Mouse (Mus musculus): ENCODE results near the gene Gm13040. TPM values are rescaled to one million over a fixed set of nuclear protein-coding genes. Genes with fewer than 3 reads are reported as not detected.

Gm13040 gene
- polyA plus RNA-seq (2017; shearing (Covaris generic)): not detected

GRCm38 (mm10) chr4:143535654-143536053 is at the start of gene Gm13040:
Gm13040 (plus strand) TSS chr4:143535954.

GRCm38 (mm10) chr4:143511043-143511442 is 24.7 kb upstream of the Gm13040 start, which contains the start of gene Gm13043:
Gm13043 (plus strand) TSS chr4:143511343.

GRCm38 (mm10) chr4:143551400-143551799 is 15.6 kb downstream of the Gm13040 start, which contains the start of the genes BC080695 and Gm13057:
BC080695 (plus strand) TSS chr4:143551700.
Gm13057 (plus strand) TSS chr4:143551709.

Other genes with a start within 250 kb of the Gm13040 start
- 1 to 10 TPM in 1 of 2 experiments, not detected in 1; 1.9 TPM for gene Pdpn, start 236.4 kb upstream of the Gm13040 start, polyA plus RNA-seq (2017; shearing (Covaris generic))
- gene Lrrc38, start 186.2 kb upstream of the Gm13040 start, polyA plus RNA-seq (2017; shearing (Covaris generic)): under 1 TPM in 1 of 2 experiments, not detected in 1; 0.12 TPM
- gene Pramel1, start 141.5 kb upstream of the Gm13040 start, polyA plus RNA-seq (2017; shearing (Covaris generic)): not detected
- gene Pramef8, start 123.5 kb upstream of the Gm13040 start, polyA plus RNA-seq (2017; shearing (Covaris generic)): 10 to 100 TPM; 36.3 to 42.8 TPM
- gene Oog4, start 85.6 kb upstream of the Gm13040 start, polyA plus RNA-seq (2017; shearing (Covaris generic)): under 1 TPM in 1 of 2 experiments, not detected in 1; 0.40 TPM
- gene Gm13043, start 24.6 kb upstream of the Gm13040 start, polyA plus RNA-seq (2017; shearing (Covaris generic)): not detected
- 1 to 10 TPM in 1 of 2 experiments, under 1 TPM in 1; 0.19 to 1.3 TPM for gene BC080695, start 15.7 kb downstream of the Gm13040 start, polyA plus RNA-seq (2017; shearing (Covaris generic))
- under 1 TPM; 0.11 to 0.22 TPM for gene Gm13057, start 15.8 kb downstream of the Gm13040 start, polyA plus RNA-seq (2017; shearing (Covaris generic))
- under 1 TPM in 1 of 2 experiments, not detected in 1; 0.39 TPM for gene Gm13083, start 79.0 kb downstream of the Gm13040 start, polyA plus RNA-seq (2017; shearing (Covaris generic))
- gene Gm13088, start 121.3 kb downstream of the Gm13040 start, polyA plus RNA-seq (2017; shearing (Covaris generic)): under 1 TPM; 0.25 to 0.34 TPM
- gene Gm13089, start 166.8 kb downstream of the Gm13040 start, polyA plus RNA-seq (2017; shearing (Covaris generic)): under 1 TPM; 0.23 to 0.31 TPM
- gene Gm13078, start 183.5 kb downstream of the Gm13040 start, polyA plus RNA-seq (2017; shearing (Covaris generic)): under 1 TPM in 1 of 2 experiments, not detected in 1; 0.26 TPM

Data from inflammation-experienced regulatory T-cells (primary cell).